Mouse (Mus musculus): ENCODE measurements around the gene Ptpre.
"Not testable (repeated sequence)": the region's sequence is repeated elsewhere in the genome, so short reads cannot be mapped to it uniquely, and the experiment has no call there.

Ptpre gene

DNA sequence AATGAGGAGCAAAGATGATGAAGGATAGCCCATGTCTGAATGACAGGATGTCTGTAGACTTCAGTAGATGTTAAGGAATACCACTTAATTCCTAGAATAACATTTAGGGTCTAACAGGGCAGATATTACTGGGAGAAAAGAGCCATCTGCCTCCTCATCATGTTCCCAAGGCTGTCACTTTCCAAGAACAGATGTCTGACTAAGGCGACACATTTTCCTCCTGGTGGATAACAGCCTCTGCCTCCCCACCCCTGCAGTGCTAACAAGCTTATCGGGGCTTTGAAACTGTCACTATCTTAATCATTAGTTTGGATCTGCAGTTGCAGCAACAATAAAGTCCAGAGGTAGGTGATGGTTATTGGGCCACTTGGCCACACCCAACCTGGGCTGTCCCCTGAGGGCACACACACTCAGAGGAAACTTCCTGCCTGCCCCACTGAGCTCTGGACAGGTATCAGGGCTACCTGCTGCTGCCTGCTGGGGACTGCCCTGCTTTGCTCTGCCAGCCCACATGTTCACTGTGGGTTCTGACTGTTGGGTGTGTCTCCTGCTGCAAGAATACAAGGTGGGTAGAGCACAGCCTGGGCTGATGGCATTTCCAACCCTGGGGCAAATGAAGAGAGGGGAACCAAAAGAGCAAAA is 2.6 kb upstream of the Ptpre start:
- in situ Hi-C loops (cut with MboI, MseI) = loop anchor here (5.0 kb wide), 3 partner anchors 88 to 133 kb away; no protein-coding TSS in a partner anchor

GRCm38 (mm10) chr7:135535908-135536307 is 1.4 kb upstream of the Ptpre start:
- in situ Hi-C loops (cut with MboI, MseI) = loop anchor here (5.0 kb wide), 3 partner anchors 86 to 131 kb away; no protein-coding TSS in a partner anchor

DNA sequence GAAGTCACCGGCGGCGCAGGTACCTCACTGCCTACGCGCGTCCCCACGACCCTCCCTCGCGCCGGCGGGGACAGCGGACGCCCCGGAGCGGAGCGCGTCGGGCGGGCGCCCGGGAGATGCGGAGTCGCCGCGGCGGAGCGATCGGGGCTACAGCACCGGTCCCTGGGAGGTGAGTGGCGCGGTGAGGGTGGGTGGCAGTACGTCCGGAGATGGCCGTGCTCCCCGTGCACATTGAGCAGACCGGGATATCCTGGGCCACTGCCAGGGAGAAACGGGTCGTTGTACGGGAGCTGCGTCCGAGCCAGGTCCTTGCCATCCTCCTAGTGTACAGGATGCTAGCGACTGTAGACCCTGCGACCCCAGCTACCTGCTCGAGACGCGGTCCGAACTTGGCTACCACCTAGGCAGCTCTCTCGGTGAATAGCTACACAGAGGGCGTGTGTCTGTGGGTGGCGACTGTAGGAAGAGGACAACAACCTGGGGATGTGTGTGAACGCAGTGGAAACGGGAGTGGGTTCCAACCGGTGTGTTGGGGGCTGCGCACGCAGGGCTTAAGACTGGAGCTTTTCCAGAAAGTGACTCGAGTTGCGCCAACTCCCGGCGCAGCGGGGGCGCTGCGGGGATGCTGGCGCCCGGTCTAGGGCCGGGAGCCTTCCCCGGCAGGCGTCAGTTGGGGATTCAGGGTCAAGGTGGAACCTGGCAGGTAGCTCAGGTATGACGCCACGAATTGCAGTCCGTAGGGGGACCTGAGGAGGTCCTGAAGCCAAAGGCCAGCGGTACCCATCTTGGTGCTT is 864 bp downstream of the Ptpre start:
- in situ Hi-C loops (cut with MboI, MseI) = loop anchor here (5.0 kb wide), 3 partner anchors 84 to 129 kb away; no protein-coding TSS in a partner anchor

DNA sequence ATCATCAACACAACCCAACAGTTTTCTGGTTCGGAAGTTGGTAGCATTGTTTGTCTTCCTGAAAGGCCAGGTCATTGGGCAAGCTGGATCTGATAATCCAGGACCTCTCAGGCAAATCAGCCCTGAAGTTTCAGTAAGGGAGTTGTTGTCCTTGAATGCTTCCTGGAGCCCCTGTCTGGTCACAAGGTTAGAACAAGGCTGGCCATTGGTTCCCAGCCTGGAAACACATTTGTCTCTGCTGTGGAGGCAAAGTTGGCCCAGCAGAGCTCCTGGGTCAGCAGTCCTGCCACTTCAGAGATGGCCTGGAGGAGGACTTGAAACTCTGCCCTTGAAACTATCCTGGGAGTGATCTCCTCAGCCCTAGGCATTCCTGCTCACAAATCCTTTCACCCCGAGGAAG is 2.1 kb downstream of the Ptpre start:
- in situ Hi-C loops (cut with MboI, MseI) = loop anchor here (5.0 kb wide), 3 partner anchors 83 to 128 kb away; no protein-coding TSS in a partner anchor

- in situ Hi-C loops (cut with MboI, MseI) = no loop called here
Measured at GRCm38 (mm10) chr7:135542235-135542634, 5.0 kb downstream of the Ptpre start.

DNA sequence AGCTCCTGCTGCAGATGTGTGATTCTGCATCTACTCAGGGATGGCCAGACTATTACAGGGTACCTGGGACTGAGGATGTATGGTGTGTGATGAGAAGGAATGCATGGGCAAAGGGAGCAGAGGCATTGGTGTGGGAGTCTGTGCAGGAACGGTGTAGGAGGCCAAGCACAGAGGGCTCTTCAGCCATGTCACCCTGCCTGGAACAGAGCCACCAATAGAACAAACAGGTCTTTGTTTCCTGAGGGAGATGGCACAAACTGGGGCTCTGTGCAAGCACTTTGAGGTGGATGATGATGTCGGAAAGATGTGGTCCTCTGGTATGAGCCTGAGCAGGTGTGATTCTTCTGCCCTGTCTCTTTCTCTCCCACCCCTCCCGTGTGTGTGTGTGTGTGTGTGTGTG is 5.8 kb downstream of the Ptpre start:
- in situ Hi-C loops (cut with MboI, MseI) = no loop called here

GRCm38 (mm10) chr7:135544321-135544720 is 7.0 kb downstream of the Ptpre start:
- in situ Hi-C loops (cut with MboI, MseI) = no loop called here

GRCm38 (mm10) chr7:135545957-135546356 is 8.7 kb downstream of the Ptpre start:
- in situ Hi-C loops (cut with MboI, MseI) = no loop called here

DNA sequence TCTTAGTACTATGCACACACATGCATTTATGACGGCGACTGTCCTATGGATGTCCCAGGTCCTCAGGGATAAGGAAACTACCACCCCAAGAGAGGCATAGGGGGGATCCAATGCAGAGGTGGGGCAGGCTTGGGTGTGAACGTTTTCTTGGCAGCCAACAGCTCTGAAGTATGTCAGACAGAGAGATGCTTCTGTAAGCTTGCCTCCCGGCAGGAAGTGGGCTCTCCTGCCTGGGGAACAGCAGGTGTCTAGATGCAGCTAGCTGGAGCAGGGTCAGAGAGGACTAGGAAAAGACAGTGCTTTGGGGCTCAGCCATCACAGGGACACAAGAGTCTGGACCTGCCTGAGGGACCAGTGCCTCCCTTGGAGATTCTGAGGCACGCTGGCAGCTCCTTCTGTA is 9.2 kb downstream of the Ptpre start:
- in situ Hi-C loops (cut with MboI, MseI) = no loop called here

- in situ Hi-C loops (cut with MboI, MseI) = no loop called here
Measured at GRCm38 (mm10) chr7:135548434-135548833, 11.2 kb downstream of the Ptpre start.

- in situ Hi-C loops (cut with MboI, MseI) = no loop called here
Measured at GRCm38 (mm10) chr7:135551547-135551946, 14.3 kb downstream of the Ptpre start.

DNA sequence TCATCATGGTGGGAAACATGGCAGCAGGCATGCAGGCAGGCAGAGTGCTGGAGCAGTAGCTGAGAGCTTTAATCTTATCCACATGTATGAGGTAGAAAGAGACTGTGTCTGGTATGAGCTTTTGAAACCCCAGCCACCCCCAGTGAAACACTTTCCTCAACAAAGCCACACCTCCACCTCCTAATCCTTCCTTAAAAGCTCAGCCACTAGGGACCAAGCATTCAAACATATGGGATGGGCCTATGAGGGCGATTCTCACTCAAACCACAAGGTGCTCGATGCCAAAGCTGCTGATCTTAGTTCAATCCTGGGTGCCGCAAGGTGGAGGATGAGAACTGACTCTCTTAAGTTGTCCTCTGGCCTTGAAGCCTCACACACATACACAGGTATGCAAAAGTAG is 16.3 kb downstream of the Ptpre start:
- in situ Hi-C loops (cut with MboI, MseI) = no loop called here

DNA sequence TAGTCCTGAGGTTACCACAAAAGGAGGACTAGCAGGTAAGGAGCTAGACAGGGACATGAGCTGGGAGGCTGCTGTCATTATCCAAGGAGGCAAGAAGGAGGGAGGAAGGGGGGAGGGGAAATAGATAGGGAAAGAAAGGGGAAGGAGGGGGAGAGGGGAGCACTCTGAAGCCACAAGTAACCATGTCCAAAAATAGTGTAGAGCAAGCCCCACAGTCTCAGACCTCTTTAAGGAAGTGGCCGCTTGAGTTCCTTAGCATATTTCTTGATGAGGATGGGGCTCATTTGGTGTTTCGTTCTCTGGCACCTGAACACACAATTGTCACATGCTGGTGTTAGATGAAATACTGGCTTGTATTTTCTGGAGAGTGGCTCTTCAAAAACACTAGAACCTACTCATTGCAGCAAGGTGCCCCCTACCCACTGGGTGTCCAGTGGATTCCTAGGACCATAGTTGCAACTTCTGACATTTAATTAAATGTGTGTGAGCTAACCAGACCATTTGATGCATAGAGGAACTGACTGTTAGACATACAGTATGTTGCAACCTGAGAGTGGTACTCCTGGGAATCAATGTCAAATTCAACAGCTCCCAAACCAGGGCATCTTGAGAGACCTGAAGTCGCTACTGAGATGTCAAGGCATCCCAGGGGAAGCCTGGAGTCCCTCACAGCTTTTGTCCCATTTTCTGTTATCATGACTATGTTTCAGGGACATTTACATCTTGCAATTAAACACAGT is 19.6 kb downstream of the Ptpre start:
- in situ Hi-C loops (cut with MboI, MseI) = no loop called here

GRCm38 (mm10) chr7:135560280-135560679 is 23.0 kb downstream of the Ptpre start:
- in situ Hi-C loops (cut with MboI, MseI) = no loop called here

- in situ Hi-C loops (cut with MboI, MseI) = no loop called here
Measured at GRCm38 (mm10) chr7:135564022-135564421, 26.7 kb downstream of the Ptpre start.

- in situ Hi-C loops (cut with MboI, MseI) = no loop called here
Measured at GRCm38 (mm10) chr7:135566013-135566412, 28.7 kb downstream of the Ptpre start.

GRCm38 (mm10) chr7:135567582-135567981 is 30.3 kb downstream of the Ptpre start:
- in situ Hi-C loops (cut with MboI, MseI) = no loop called here

- in situ Hi-C loops (cut with MboI, MseI) = no loop called here
Measured at GRCm38 (mm10) chr7:135568550-135568949, 31.3 kb downstream of the Ptpre start.

GRCm38 (mm10) chr7:135571392-135571791 is 34.1 kb downstream of the Ptpre start:
- in situ Hi-C loops (cut with MboI, MseI) = no loop called here

DNA sequence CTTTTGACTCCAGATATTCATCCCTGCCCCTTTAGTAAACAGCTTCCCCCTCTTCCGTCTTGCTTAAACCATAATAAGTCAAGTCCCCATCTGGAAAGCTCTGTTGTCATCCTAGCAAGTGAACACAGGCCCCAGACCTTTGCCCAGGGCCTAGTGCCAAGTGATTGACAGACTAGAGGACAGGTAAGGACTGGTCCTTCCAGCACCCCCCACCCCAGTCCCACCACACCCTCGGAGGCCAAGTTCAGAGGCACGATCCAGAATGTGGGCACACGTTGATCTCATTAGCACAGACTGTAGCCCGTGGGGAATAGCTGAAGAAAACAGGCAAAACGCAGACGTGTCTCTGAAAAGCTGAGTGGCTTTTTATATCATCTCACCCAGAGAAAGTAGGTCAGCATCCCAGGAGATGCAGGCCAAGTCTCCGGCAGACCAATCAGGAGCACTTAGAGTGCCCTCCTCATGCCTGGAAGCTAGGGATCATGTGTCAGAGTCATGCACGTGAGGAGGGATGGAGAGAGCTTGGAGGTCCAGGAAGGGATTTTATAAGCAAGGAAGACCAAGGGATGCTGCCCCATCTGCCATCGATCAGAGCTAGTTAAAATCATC is 34.8 kb downstream of the Ptpre start:
- in situ Hi-C loops (cut with MboI, MseI) = no loop called here

DNA sequence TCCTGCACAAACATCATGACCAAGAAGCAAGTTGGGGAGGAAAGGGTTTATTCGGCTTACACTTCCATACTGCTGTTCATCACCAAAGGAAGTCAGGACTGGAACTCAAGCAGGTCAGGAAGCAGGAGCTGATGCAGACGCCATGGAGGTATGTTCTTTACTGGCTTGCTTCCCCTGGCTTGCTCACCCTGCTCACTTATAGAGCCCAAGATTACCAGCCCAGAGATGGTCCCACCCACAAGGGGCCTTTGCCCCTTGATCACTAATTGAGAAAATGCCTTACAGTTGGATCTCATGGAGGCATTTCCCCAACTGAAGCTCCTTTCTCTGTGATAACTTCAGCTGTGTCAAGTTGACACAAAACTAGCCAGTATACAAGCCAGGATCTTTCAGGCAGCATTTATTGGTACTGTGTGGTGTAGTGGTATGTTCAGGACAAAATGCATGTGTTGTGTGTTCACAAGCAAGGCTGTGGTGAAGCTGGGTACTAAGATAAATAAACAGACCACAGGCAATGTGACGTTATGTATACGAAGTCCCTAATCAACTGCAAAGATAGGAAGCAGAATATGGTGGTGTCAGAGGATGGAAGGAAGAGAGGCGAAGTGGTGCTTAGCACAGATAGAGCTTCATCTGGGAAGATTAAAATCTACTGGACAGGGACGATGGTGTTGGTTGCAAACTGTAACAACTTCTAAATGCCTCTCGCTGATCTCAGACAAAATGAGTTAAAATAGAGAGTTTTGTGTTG is 38.2 kb downstream of the Ptpre start:
- in situ Hi-C loops (cut with MboI, MseI) = not testable (repeated sequence)
